Mouse (Mus musculus) E14TG2a.4 (cell line): ENCODE results near the gene Sh3gl3.

ENCODE experiments used
- CTCF ChIP-seq: conservative IDR thresholded peaks from 2 replicates; pipeline ENCODE4 v1.5.1; 2014; ENCODE audit warnings: low read length
- NANOG ChIP-seq: IDR thresholded peaks from 2 replicates; pipeline ENCODE4 v1.6.1; 2014; ENCODE audit warnings: borderline replicate concordance, low read length, mixed read lengths
- POU5F1 ChIP-seq: IDR thresholded peaks from 2 replicates; pipeline ENCODE4 v1.6.1; 2014; ENCODE audit warnings: low read length, borderline replicate concordance

- TF ChIP-seq NANOG (no peak), CTCF (no peak), POU5F1 (no peak)
Measured at GRCm38 (mm10) chr7:82341476-82341875, 167.8 kb downstream of the Sh3gl3 start.
